Mouse (Mus musculus): ENCODE data around the gene Rxfp2.

- TF ChIP-seq TAL1 (IDR thresholded peaks at IDR 0.05; ENCODE audit: low read length), result no peak
- TF ChIP-seq GATA1 (IDR thresholded peaks at IDR 0.05; ENCODE audit: low read length), result no peak
Measured at GRCm38 (mm10) chr5:150053956-150054355, 35.5 kb downstream of the Rxfp2 start.
